Mouse (Mus musculus): Measurements from ENCODE around the gene Galntl6. TPM values are rescaled to one million over a fixed set of nuclear protein-coding genes. Genes with fewer than 3 reads are reported as not detected.

The Galntl6 gene
- polyA plus RNA-seq, 1 experiment, result not detected

- Histone ChIP-seq H3K4me1 (ENCODE audit: control insufficient read depth, insufficient read depth, insufficient read length, low read length) (no peaks in the 10 kb centered on the region), H3K27me3 (ENCODE audit: control insufficient read depth, insufficient read depth, low read length) (no peaks in the 10 kb centered on the region), H3K36me3 (ENCODE audit: control insufficient read depth, insufficient read depth, low read length) (no peaks in the 10 kb centered on the region), H3K4me3 (ENCODE audit: low read depth, low read length) (no peak overlapping the region), H3K27ac (ENCODE audit: insufficient read depth, low read depth, low read length) (no peak overlapping the region)
- TF ChIP-seq POLR2A (IDR thresholded peaks at IDR 0.05; ENCODE audit: low read depth, low read length) (no peak), CTCF (IDR thresholded peaks at IDR 0.05; ENCODE audit: extremely low read depth, insufficient read length, insufficient replicate concordance, low read depth, low read length) (no peak)
Measured at GRCm38 (mm10) chr8:57757476-57757875, 1155.0 kb downstream of the Galntl6 start.

DNA sequence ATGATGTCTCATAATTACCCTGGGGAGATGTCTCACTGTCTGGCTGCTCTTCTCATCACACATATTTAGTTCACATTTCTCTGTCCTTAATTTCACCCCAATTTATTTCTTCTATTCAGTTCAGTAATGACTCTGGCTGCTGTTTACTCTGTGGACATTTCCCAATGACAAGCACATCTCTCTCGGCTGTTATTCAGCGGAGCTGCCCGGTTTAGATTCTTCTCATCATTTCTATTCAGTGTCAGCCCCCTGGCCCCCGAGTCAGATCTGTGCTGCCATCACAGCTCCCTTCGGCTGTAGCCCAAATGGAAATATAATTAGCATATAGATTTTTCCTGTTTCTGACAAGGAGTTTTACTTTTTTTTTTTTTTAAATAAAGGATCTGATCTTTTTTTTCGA, 1158.4 kb downstream of the Galntl6 start:
- no peaks in the 10 kb centered on the region for H3K27me3 ChIP-seq (ENCODE audit: control insufficient read depth, insufficient read depth, low read length)
- H3K4me1 ChIP-seq (ENCODE audit: control insufficient read depth, insufficient read depth, insufficient read length, low read length), result no peaks in the 10 kb centered on the region
- WGBS, result 53% methylated on average over 6 of the region's 6 CpGs
- no peak for TF ChIP-seq POLR2A (IDR thresholded peaks at IDR 0.05; ENCODE audit: low read depth, low read length)
- no peak for TF ChIP-seq CTCF (IDR thresholded peaks at IDR 0.05; ENCODE audit: extremely low read depth, insufficient read length, insufficient replicate concordance, low read depth, low read length)
- H3K36me3 ChIP-seq (ENCODE audit: control insufficient read depth, insufficient read depth, low read length), result no peaks in the 10 kb centered on the region
- H3K4me3 ChIP-seq (ENCODE audit: low read depth, low read length), result no peak overlapping the region
- H3K27ac ChIP-seq (ENCODE audit: insufficient read depth, low read depth, low read length), result no peak overlapping the region

GRCm38 (mm10) chr8:57743636-57744035, 1168.8 kb downstream of the Galntl6 start:
- H3K4me1 ChIP-seq (ENCODE audit: control insufficient read depth, insufficient read depth, insufficient read length, low read length), result peaks cover 6% of the 10 kb centered on the region; the same call in 1 of the 2 replicates
- H3K36me3 ChIP-seq (ENCODE audit: control insufficient read depth, insufficient read depth, low read length), result no peaks in the 10 kb centered on the region
- no peak for TF ChIP-seq POLR2A (IDR thresholded peaks at IDR 0.05; ENCODE audit: low read depth, low read length)
- TF ChIP-seq CTCF (IDR thresholded peaks at IDR 0.05; ENCODE audit: extremely low read depth, insufficient read length, insufficient replicate concordance, low read depth, low read length), result no peak
- no peak overlapping the region for H3K27ac ChIP-seq (ENCODE audit: insufficient read depth, low read depth, low read length)
- H3K4me3 ChIP-seq (ENCODE audit: low read depth, low read length), result no peak overlapping the region
- 88% methylated on average over 12 of the region's 12 CpGs for WGBS
- no peaks in the 10 kb centered on the region for H3K27me3 ChIP-seq (ENCODE audit: control insufficient read depth, insufficient read depth, low read length)

DNA sequence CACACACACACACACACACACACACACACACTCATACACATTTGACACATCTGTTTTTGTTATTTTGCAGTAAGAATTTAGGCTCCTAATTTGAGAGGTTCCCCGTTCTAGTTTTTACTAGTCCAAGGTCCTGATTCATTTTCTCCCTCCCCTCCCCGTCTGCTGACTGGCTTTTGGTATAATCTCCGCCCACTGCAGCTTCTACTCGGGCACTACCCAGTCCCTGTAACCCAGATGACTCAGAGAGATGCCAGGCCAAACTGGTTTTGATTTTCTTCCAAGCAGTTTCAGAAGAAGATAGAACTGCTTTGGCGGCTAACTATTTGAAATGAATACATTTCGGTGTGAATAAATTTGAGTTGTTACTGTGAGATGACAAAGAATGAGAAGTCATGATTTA, 1170.5 kb downstream of the Galntl6 start:
- Histone ChIP-seq H3K36me3 (ENCODE audit: control insufficient read depth, insufficient read depth, low read length) (no peaks in the 10 kb centered on the region), H3K4me1 (ENCODE audit: control insufficient read depth, insufficient read depth, insufficient read length, low read length) (peaks cover 6% of the 10 kb centered on the region; the same call in 1 of the 2 replicates), H3K27ac (ENCODE audit: insufficient read depth, low read depth, low read length) (no peak overlapping the region), H3K4me3 (ENCODE audit: low read depth, low read length) (no peak overlapping the region), H3K27me3 (ENCODE audit: control insufficient read depth, insufficient read depth, low read length) (no peaks in the 10 kb centered on the region)
- 18% methylated on average over 6 of the region's 6 CpGs for WGBS
- TF ChIP-seq POLR2A (IDR thresholded peaks at IDR 0.05; ENCODE audit: low read depth, low read length) (no peak), CTCF (IDR thresholded peaks at IDR 0.05; ENCODE audit: extremely low read depth, insufficient read length, insufficient replicate concordance, low read depth, low read length) (no peak)

DNA sequence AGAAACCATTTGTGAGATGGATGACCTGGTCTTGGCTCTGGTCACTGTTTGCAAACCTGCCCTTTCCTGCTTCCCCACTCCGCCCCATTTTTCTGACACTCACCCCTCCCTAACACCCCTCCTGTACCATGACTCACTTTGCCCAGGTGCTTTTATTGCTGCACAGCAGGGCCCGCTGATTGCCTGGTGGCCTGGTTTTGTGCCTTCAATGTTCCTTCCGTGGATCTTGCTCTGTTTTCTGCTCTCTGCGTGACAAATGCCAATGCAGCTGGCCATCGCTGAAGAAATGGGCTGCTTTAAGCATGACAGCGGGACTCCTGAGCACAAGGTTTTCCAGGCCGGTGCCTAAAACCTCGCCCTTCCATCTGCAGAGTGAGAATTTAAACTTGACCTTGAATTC, 1171.1 kb downstream of the Galntl6 start:
- Histone ChIP-seq H3K4me1 (ENCODE audit: control insufficient read depth, insufficient read depth, insufficient read length, low read length) (peaks cover 6% of the 10 kb centered on the region; the same call in 1 of the 2 replicates), H3K27ac (ENCODE audit: insufficient read depth, low read depth, low read length) (peak overlapping the region; percentile 17; the same call in 1 of the 2 replicates), H3K4me3 (ENCODE audit: low read depth, low read length) (no peak overlapping the region), H3K27me3 (ENCODE audit: control insufficient read depth, insufficient read depth, low read length) (no peaks in the 10 kb centered on the region), H3K36me3 (ENCODE audit: control insufficient read depth, insufficient read depth, low read length) (no peaks in the 10 kb centered on the region)
- WGBS, result 27% methylated on average over 8 of the region's 8 CpGs
- TF ChIP-seq POLR2A (IDR thresholded peaks at IDR 0.05; ENCODE audit: low read depth, low read length) (no peak), CTCF (IDR thresholded peaks at IDR 0.05; ENCODE audit: extremely low read depth, insufficient read length, insufficient replicate concordance, low read depth, low read length) (no peak)

GRCm38 (mm10) chr8:57737281-57737680, 1175.2 kb downstream of the Galntl6 start:
- H3K27ac ChIP-seq (ENCODE audit: insufficient read depth, low read depth, low read length), result no peak overlapping the region
- TF ChIP-seq POLR2A (IDR thresholded peaks at IDR 0.05; ENCODE audit: low read depth, low read length), result no peak
- TF ChIP-seq CTCF (IDR thresholded peaks at IDR 0.05; ENCODE audit: extremely low read depth, insufficient read length, insufficient replicate concordance, low read depth, low read length), result no peak
- H3K36me3 ChIP-seq (ENCODE audit: control insufficient read depth, insufficient read depth, low read length), result no peaks in the 10 kb centered on the region
- H3K4me3 ChIP-seq (ENCODE audit: low read depth, low read length), result no peak overlapping the region
- H3K27me3 ChIP-seq (ENCODE audit: control insufficient read depth, insufficient read depth, low read length), result no peaks in the 10 kb centered on the region
- 85% methylated on average over 4 of the region's 4 CpGs for WGBS
- H3K4me1 ChIP-seq (ENCODE audit: control insufficient read depth, insufficient read depth, insufficient read length, low read length), result peaks cover 6% of the 10 kb centered on the region; the same call in 1 of the 2 replicates

DNA sequence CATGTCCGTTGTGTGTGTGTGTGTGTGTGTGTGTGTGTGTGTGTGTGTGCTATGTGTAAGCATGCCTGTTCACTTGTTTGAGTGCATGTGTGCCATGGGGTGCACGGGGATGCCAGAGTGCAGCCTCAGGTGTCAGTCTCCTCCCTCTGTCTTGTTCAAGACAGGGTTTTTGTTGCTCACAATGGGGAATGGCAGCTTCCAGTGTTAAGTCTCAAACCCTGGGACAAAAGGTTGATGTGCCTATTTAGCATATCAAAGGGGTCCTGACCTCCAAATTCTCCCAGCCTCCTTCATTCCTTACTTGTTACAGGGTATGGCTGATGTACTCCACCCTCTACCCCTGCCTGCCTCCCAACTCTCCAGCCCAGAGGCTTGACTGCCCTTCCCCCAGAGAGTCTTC, 1179.6 kb downstream of the Galntl6 start:
- WGBS, result 61% methylated on average over 2 of the region's 2 CpGs
- Histone ChIP-seq H3K27ac (ENCODE audit: insufficient read depth, low read depth, low read length) (no peak overlapping the region), H3K4me1 (ENCODE audit: control insufficient read depth, insufficient read depth, insufficient read length, low read length) (no peaks in the 10 kb centered on the region), H3K4me3 (ENCODE audit: low read depth, low read length) (no peak overlapping the region), H3K27me3 (ENCODE audit: control insufficient read depth, insufficient read depth, low read length) (no peaks in the 10 kb centered on the region), H3K36me3 (ENCODE audit: control insufficient read depth, insufficient read depth, low read length) (no peaks in the 10 kb centered on the region)
- TF ChIP-seq CTCF (IDR thresholded peaks at IDR 0.05; ENCODE audit: extremely low read depth, insufficient read length, insufficient replicate concordance, low read depth, low read length), result no peak
- TF ChIP-seq POLR2A (IDR thresholded peaks at IDR 0.05; ENCODE audit: low read depth, low read length), result no peak
